Mouse (Mus musculus) mesoderm, embryonic 11.5 days (tissue): ENCODE data around the gene Ccdc97.

Experiments
- DNase-seq: peaks from one replicate; pipeline ENCODE4 v3.0.0-alpha.2; 2012; ENCODE audit warnings: low read depth, low spot score

The Ccdc97 gene

DNA sequence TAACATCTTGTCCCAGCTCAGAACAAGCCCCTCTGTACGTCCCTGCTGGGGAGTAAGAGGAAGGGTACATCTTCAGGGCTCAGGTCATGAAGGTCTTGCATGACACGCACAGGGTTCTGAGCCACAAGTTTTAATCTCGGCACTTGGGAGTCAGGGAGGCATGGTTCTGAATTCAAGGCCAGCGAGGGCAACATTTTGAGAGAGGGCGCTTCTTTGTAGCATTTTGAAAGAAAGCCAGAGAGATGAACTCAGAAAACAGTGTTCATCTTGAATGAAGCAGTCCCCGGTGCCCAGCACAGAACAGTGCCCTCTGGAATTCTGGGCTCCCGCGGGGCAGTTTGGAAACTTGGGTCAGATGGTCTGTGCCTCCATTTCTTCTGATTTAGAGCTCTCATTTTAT, 52.5 kb downstream of the Ccdc97 start:
- DNase-seq = no peak
